Mouse (Mus musculus) kidney, adult 18-20 months (tissue): ENCODE measurements at regions not wholly inside any gene's neighbourhood (a gene's known extent, or its start where the extent isn't known, plus 50 kb on each side); places are given as distances from the start of the nearest gene placed in this dataset.

ENCODE experiments used
- DNase-seq: peaks from one replicate; pipeline ENCODE4 v3.0.0; 2021

DNA sequence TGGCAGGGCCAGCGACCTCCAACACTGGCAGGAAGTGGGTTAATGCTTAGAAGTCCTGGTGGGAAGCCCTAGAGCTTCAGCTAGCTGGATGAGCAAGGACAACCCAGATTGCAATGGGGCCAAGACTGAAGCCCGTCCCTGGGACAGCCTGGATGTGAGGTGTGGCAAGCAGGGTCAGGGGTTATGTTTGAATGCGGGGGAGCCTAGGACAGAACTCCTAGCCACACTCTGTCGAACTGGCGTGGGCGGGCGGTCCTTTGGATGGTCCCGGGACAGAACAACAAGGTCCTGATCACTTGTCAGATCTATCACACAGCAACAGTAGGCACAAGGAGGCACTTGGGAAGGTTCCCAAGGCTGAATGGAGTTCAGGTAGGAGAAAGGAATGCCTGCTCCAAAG lies 101.1 kb upstream of the Ccnd1 start:
- DNase-seq, result no peak

GRCm38 (mm10) chr7:145034385-145034784 lies 94.7 kb upstream of the Ccnd1 start:
- no peak for DNase-seq

DNA sequence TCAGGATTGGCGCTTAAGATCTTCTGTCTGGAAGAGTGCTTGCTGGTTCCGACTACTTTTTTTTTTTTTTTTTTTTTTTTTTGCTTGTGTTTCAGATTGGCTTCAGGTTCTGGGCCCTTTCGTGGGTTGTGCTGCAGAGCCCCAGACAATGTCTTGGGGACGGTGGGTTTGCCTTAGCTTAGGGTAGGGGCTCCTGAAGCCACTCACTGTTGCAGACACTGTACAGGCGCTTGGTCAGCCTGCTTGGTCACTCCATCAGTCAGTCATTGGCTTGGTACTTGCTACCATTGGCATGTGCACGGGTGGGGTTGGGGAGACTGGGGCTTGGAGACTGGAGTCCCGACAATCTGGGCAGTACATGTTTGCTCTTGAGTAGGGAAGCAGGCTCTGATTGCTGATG lies 91.5 kb upstream of the Ccnd1 start:
- DNase-seq, result peak; percentile 16

- peak; percentile 75 for DNase-seq
Measured at GRCm38 (mm10) chr7:145030635-145031141, 91.0 kb upstream of the Ccnd1 start.

- no peak for DNase-seq
Measured at GRCm38 (mm10) chr7:145029622-145030021, 89.9 kb upstream of the Ccnd1 start.

GRCm38 (mm10) chr7:145029124-145029523 lies 89.4 kb upstream of the Ccnd1 start:
- no peak for DNase-seq

DNA sequence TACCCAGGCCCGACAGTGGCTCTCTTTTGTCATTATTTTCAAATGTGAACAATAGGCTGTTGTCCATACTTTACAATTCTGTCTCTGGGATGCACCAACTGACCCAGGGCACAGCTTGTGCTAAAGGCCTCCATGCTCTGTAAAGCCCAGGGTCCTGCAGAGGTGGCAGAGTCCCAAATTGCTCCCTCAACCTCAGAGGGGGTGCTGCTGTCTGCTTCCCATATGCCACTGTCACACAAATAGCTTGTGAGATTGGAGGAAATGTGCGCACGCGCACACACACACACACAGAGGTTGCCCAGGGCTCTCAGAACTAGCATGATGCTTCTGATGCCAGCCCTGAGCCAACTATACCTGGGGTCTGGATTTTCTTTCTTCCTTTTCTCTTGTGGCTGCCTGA lies 87.3 kb upstream of the Ccnd1 start:
- no peak for DNase-seq

- DNase-seq, result peak; percentile 40
Measured at GRCm38 (mm10) chr7:145026014-145026285, 86.2 kb upstream of the Ccnd1 start.

GRCm38 (mm10) chr7:145025186-145026013 lies 85.7 kb upstream of the Ccnd1 start:
- DNase-seq, result peak; percentile 40

DNA sequence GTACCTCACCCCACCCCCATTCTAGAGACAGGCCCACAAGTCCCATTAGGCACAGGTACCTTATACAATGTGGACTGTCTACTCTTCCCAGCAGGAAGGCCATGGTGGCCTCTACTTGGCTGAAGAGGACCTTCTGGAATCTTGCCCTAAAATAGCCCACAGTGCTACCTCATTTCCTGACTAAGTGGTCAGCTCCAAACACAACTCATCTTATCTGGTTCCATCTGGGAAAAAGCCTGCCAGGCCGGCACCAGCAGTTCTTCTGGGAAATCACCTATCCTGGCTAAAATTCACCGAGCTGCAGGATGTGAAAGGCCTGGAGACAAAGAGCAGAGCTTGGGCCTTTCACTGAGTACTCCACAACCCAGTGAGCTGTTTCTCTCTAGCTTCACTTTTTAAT lies 84.9 kb upstream of the Ccnd1 start:
- DNase-seq, result no peak

DNA sequence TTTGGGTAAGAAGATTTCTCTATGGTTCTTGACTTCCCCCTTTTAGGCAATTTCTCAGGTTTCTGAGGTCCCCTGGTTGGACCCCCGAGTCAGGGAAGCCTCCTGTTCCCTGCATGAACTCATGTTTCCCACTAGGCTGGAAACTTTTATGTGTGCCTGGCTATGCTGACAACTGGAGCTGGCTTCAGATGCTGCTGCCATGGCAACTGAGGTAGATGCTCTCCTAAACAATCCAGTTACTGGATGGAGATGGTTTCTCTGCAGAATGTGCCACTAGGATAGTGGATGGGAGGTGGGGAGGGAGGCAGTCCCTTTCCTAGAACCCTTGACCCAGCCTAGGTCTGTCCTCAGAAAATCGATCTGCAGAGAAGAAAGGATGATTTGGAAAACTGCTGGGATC lies 79.4 kb upstream of the Ccnd1 start:
- no peak for DNase-seq

GRCm38 (mm10) chr7:145018149-145018548 lies 78.4 kb upstream of the Ccnd1 start:
- no peak for DNase-seq

DNA sequence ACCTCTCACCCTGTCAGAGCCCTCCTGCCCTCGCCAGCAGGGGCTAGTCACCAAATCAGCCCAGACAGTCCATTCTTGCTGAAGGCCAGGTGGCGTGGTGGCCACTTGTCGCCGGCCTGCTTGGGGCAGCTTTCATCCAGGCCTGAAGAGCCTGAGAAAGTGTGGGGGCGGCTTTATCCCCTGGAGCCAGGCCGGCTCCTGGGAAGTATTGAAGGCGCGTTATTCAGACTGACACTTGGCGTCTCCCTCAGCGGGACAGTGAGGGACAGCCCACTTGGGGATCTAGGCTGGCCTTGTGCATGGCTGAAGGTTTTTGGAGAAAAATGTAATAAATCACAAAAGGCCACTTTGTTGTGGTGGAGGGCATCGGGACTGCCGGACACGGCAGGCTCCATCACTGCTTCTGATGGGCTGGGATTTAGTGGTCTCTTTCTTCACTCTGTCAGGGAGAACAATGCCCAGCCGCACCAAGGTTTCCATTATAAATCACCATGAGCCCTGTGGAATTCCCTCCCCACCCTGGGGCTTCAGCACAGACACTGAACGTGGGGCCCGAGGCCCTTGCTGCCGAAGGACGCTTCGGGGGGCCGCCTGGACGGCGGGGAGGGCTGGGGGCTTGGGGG lies 75.8 kb upstream of the Ccnd1 start:
- no peak for DNase-seq

- no peak for DNase-seq
Measured at GRCm38 (mm10) chr7:145010757-145011156, 71.0 kb upstream of the Ccnd1 start.

DNA sequence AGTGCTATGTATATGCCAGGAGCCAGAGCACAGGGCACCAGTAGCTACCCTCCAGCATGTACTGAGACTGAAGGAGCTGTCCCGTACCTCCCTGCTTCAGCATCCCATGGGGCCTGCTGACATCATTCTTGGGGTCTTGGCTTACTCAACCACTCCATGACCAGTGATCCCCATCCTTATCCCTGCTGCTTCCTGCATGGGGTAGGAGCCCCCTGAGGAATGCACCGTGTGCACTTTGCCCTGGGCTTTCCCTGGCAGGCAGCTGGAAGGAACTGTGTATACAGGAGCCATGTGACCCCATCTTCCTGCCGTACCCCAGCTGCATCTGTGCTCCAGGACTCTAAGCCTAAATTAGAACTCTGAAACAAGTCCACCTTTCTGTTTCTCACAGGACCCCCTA lies 70.3 kb upstream of the Ccnd1 start:
- no peak for DNase-seq

DNA sequence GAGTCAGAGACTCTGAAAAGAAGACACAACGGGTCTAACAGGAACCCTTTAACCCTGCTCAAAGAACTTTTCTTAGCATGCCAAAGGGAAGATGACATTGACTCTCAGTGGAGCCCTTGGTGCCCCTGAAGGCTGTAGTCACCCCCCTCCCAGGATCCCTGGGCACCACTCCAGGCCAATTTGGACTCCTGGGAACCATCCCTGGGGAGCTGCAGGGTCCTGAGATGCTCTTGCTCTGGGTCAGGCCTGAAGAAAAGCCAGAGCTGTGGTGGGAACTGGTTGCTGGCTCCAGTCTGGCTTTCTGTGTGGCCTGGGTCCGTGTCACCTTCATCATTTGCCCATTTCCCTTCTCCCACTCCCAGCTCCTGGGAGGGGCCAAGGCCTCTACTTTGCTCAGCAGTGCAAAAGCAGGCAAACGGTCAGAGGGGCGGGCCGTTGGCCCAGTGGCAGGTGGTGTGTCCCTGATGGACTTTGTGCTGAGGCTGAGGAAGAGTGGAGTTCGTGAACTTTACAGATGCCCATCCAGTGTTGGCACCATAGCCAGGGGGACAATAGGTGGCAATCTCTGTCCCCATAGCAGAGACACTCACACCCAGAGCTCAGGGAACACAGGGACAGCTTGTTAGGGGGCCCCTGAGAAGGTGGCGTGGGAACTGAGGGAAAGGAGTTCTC lies 69.1 kb upstream of the Ccnd1 start:
- peak; percentile 16 for DNase-seq

DNA sequence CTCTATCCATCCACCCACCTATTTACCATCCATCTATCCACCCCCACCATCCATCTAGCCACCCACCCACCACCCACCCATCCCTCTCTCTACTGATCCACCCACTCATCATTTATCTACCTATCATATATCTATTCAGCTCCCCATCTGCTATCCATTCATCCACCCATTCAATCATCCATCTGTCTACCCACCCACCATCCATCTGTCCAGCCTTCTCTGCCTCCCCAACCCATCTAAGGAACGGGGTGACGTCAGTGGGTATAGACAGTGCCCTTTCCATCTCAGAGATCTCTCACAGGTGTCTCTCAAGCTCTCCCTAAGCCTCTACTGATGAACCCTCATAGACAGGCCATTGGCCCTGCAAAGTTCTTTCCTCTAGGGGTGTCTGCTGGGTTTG lies 67.5 kb upstream of the Ccnd1 start:
- no peak for DNase-seq

DNA sequence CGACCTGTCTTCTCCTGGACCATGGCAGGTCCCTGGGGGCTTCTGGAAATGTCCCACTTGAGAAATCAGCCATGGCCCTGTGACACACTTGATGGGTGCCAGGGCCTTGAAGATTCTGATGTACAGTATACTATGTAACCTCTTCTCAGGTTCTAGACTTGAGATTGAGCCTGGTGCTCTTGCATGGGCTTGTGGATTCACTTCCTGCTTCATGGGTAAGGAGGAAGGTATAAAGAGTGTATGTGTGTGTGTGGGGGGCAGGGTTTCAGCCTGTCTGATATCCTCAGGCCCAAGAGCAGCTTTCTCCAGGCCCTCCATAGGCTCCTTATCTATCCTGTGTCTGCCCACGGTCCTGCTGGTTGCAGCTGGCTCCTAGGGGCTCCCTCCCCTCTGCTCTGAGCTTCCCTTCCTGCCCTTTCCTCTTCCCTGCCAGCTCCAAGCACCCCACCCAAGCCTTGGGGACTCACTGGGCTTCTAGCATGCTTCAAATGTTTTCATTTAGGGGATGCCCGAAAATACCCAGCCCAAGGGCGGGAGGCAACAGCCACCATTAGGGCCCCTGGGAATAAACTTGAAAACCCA lies 61.9 kb upstream of the Ccnd1 start:
- no peak for DNase-seq

- no peak for DNase-seq
Measured at GRCm38 (mm10) chr7:144999741-145000140, 60.0 kb upstream of the Ccnd1 start.

- DNase-seq, result no peak
Measured at GRCm38 (mm10) chr7:144996847-144997246, 57.1 kb upstream of the Ccnd1 start.

DNA sequence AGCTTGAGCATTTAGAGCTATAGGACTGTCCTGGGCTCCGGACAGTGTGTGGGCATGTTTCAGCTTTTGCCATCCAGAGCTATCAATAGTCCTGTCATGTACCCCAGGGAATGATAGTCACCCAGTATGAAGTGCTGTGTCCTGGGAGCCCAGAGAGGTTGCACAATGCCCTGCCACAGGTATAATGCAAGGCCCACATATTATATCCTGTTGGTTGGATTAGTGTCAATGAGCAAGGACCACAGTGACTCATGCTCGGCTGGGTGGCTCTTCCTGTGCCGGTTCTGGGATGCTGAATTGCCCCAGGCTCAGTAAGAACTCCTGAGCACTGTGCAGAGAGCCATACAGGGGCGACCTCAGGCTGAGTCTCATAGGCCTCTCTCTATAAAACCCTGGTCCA lies 54.5 kb upstream of the Ccnd1 start:
- DNase-seq, result no peak

GRCm38 (mm10) chr7:144993566-144993965 lies 53.8 kb upstream of the Ccnd1 start:
- DNase-seq, result no peak

DNA sequence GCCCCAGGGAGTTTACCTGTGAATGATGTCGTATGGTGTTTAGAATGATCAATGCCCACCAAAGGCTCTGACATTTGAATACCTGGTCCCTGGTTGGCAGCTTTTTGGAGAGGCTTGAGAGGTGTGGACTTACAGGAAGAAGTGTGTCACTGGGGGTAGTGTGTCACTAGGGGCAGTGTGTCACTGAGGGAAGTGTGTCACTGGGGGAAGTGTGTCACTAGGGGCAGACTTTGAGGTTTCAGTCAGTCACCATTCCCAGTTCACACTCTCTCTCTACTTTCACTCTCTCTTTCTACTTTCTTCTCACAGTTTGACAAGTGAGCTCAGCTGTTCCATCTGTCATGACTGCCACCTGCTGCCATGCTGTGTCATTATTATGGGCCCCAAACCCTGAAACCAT lies 52.0 kb upstream of the Ccnd1 start:
- DNase-seq, result no peak
